Mouse (Mus musculus): ENCODE results near the gene Kcnk16. TPM values are rescaled to one million over a fixed set of nuclear protein-coding genes. Genes with fewer than 3 reads are reported as not detected.
A peak's percentile ranks its signal among the peaks of the same experiment; 100 is the strongest.

Kcnk16 gene
- polyA plus RNA-seq, 1 experiment from 2014 or later = 0.32 TPM

DNA sequence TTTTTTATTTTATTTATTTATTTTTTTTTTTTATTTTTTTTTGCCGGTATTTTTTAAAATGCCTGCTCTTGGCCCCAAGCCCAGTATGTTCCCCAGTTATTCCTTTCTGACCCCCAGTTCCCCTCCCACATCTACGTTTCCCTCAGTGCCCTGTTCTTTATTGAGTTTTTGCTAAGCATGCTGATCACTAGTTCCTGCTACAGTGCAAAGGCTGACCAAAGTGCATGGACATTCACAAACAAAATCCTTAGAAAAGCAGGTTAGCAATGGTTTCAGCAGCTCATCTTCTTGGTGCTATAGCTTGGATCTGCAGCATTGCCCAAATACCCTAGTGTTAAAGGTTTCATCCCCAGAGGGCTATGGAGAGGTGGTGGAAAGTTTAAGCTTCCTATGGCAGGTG, 42.0 kb downstream of the Kcnk16 start:
- Histone ChIP-seq H3K27me3 (replicated peaks; ENCODE audit: low read depth, poor library complexity, severe bottlenecking) (no peaks in the 10 kb centered on the region), H3K4me3 (no peak overlapping the region), H3K9me3 (no peaks in the 10 kb centered on the region), H3K4me1 (peaks cover 30% of the 10 kb centered on the region), H3K36me3 (replicated peaks) (no peaks in the 10 kb centered on the region), H3K27ac (replicated peaks) (no peak overlapping the region)
- 80% methylated on average over 2 of the region's 2 CpGs for WGBS
- DNase-seq (ENCODE audit: low spot score) = no peak

GRCm38 (mm10) chr14:20226488-20226887, 42.5 kb downstream of the Kcnk16 start:
- H3K27me3 ChIP-seq (replicated peaks; ENCODE audit: low read depth, poor library complexity, severe bottlenecking) = no peaks in the 10 kb centered on the region
- H3K4me1 ChIP-seq = peaks cover 30% of the 10 kb centered on the region
- H3K27ac ChIP-seq (replicated peaks) = peak overlapping the region; percentile 70
- H3K9me3 ChIP-seq = no peaks in the 10 kb centered on the region
- no peak for DNase-seq (ENCODE audit: low spot score)
- 55% methylated on average over 7 of the region's 7 CpGs for WGBS
- H3K36me3 ChIP-seq (replicated peaks) = no peaks in the 10 kb centered on the region
- H3K4me3 ChIP-seq = no peak overlapping the region

DNA sequence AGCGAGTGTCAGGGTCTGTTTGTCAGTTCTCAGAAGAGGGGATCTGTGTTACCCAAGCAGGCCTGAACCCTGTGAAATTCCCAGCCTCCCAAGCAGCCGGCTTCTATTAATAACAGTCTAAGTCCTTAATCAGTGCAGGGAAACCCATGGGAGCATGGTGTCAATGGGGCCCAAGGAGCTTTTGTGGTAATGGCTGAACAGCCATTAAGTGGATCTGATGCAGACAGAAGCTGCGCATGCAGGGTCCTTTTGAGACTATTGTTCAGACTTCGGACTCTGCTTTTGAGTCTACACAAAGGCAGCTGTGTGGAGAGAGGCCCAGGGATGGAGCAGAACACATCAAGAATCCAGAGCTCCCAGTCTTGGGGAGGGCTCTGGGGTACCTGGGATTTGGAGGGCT, 43.5 kb downstream of the Kcnk16 start:
- DNase-seq (ENCODE audit: low spot score) = peak; percentile 26
- 45% methylated on average over 4 of the region's 4 CpGs for WGBS
- Histone ChIP-seq H3K4me1 (peaks cover 37% of the 10 kb centered on the region), H3K4me3 (no peak overlapping the region), H3K27ac (replicated peaks) (peak overlapping the region; percentile 31; the same call in 1 of the 2 replicates), H3K9me3 (no peaks in the 10 kb centered on the region), H3K27me3 (replicated peaks; ENCODE audit: low read depth, poor library complexity, severe bottlenecking) (no peaks in the 10 kb centered on the region), H3K36me3 (replicated peaks) (no peaks in the 10 kb centered on the region)

- no peak for DNase-seq (ENCODE audit: low spot score)
- H3K27ac ChIP-seq (replicated peaks) = 0 out of 2 replicates have a peak overlapping the region, but pooled peaks have one; percentile 31
- H3K4me1 ChIP-seq = peaks cover 43% of the 10 kb centered on the region
- WGBS = 76% methylated on average over 10 of the region's 10 CpGs
- H3K36me3 ChIP-seq (replicated peaks) = no peaks in the 10 kb centered on the region
- H3K27me3 ChIP-seq (replicated peaks; ENCODE audit: low read depth, poor library complexity, severe bottlenecking) = no peaks in the 10 kb centered on the region
- H3K9me3 ChIP-seq = no peaks in the 10 kb centered on the region
- no peak overlapping the region for H3K4me3 ChIP-seq
Measured at GRCm38 (mm10) chr14:20224576-20225218, 44.3 kb downstream of the Kcnk16 start.

GRCm38 (mm10) chr14:20224163-20224562, 44.8 kb downstream of the Kcnk16 start:
- DNase-seq (ENCODE audit: low spot score) = no peak
- peaks cover 44% of the 10 kb centered on the region for H3K4me1 ChIP-seq
- H3K9me3 ChIP-seq = no peaks in the 10 kb centered on the region
- no peak overlapping the region for H3K4me3 ChIP-seq
- 86% methylated on average over 4 of the region's 4 CpGs for WGBS
- H3K27ac ChIP-seq (replicated peaks) = no peak overlapping the region
- no peaks in the 10 kb centered on the region for H3K36me3 ChIP-seq (replicated peaks)
- H3K27me3 ChIP-seq (replicated peaks; ENCODE audit: low read depth, poor library complexity, severe bottlenecking) = no peaks in the 10 kb centered on the region

DNA sequence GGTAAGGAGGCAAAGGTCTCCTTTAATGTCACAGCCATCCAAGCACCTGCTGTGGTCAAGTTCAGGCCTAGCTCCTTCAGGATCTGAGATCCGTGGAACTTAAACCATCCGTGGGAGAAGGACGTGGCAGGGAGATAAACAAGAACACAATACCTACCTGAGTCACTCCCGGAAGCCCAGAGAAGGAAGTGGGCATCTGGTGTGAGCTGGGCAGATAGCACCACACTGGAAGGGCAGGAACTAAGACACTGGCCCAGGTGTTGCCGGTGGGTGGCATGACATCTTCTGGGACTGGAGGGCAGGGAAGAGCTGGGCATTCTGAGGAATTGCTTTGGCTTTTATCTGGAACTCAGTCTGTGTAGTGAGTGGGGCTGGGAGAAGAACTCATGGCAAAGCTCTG, 45.7 kb downstream of the Kcnk16 start:
- peaks cover 40% of the 10 kb centered on the region for H3K4me1 ChIP-seq
- H3K27me3 ChIP-seq (replicated peaks; ENCODE audit: low read depth, poor library complexity, severe bottlenecking) = no peaks in the 10 kb centered on the region
- no peaks in the 10 kb centered on the region for H3K36me3 ChIP-seq (replicated peaks)
- WGBS = 91% methylated on average over 5 of the region's 5 CpGs
- no peak overlapping the region for H3K27ac ChIP-seq (replicated peaks)
- no peaks in the 10 kb centered on the region for H3K9me3 ChIP-seq
- H3K4me3 ChIP-seq = no peak overlapping the region
- no peak for DNase-seq (ENCODE audit: low spot score)

GRCm38 (mm10) chr14:20221083-20221482, 47.9 kb downstream of the Kcnk16 start:
- H3K4me3 ChIP-seq = no peak overlapping the region
- H3K36me3 ChIP-seq (replicated peaks) = no peaks in the 10 kb centered on the region
- peak; percentile 25 for DNase-seq (ENCODE audit: low spot score)
- H3K4me1 ChIP-seq = peaks cover 36% of the 10 kb centered on the region
- 28% methylated on average over 7 of the region's 7 CpGs for WGBS
- H3K9me3 ChIP-seq = no peaks in the 10 kb centered on the region
- H3K27me3 ChIP-seq (replicated peaks; ENCODE audit: low read depth, poor library complexity, severe bottlenecking) = no peaks in the 10 kb centered on the region
- peak overlapping the region; percentile 57; the same call in 1 of the 2 replicates for H3K27ac ChIP-seq (replicated peaks)

DNA sequence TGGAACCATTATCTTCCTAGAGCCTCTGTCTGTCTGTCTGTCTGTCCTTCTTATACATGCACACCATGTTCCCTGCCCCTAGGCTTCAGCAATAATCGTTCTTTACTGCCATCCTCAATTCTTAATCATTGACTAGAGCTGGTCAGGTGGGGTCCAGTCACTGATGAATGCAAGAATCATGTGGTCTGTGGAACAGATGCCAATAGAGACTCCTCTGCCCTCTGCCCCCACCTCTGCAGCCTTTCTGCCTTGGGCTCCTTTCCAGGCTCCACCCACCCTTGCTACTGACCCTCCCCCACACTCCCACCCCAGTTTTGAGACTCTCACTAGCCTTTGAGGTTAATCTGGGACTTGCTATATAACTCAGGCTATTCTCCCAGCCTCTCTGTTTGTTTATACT, 49.1 kb downstream of the Kcnk16 start:
- H3K36me3 ChIP-seq (replicated peaks) = no peaks in the 10 kb centered on the region
- H3K27ac ChIP-seq (replicated peaks) = no peak overlapping the region
- H3K4me3 ChIP-seq = no peak overlapping the region
- no peaks in the 10 kb centered on the region for H3K9me3 ChIP-seq
- DNase-seq (ENCODE audit: low spot score) = no peak
- H3K4me1 ChIP-seq = peaks cover 24% of the 10 kb centered on the region
- 77% methylated on average over 1 of the region's 1 CpGs for WGBS
- no peaks in the 10 kb centered on the region for H3K27me3 ChIP-seq (replicated peaks; ENCODE audit: low read depth, poor library complexity, severe bottlenecking)

- no peaks in the 10 kb centered on the region for H3K27me3 ChIP-seq (replicated peaks; ENCODE audit: low read depth, poor library complexity, severe bottlenecking)
- H3K4me1 ChIP-seq = peaks cover 16% of the 10 kb centered on the region
- no peak overlapping the region for H3K27ac ChIP-seq (replicated peaks)
- H3K36me3 ChIP-seq (replicated peaks) = no peaks in the 10 kb centered on the region
- DNase-seq (ENCODE audit: low spot score) = no peak
- 42% methylated on average over 3 of the region's 3 CpGs for WGBS
- H3K9me3 ChIP-seq = no peaks in the 10 kb centered on the region
- H3K4me3 ChIP-seq = no peak overlapping the region
Measured at GRCm38 (mm10) chr14:20217299-20217864, 51.6 kb downstream of the Kcnk16 start.

- no peaks in the 10 kb centered on the region for H3K9me3 ChIP-seq
- no peaks in the 10 kb centered on the region for H3K27me3 ChIP-seq (replicated peaks; ENCODE audit: low read depth, poor library complexity, severe bottlenecking)
- no peaks in the 10 kb centered on the region for H3K36me3 ChIP-seq (replicated peaks)
- DNase-seq (ENCODE audit: low spot score) = no peak
- peaks cover 16% of the 10 kb centered on the region for H3K4me1 ChIP-seq
- WGBS = 83% methylated on average over 7 of the region's 7 CpGs
- no peak overlapping the region for H3K4me3 ChIP-seq
- H3K27ac ChIP-seq (replicated peaks) = no peak overlapping the region
Measured at GRCm38 (mm10) chr14:20216561-20217298, 52.3 kb downstream of the Kcnk16 start.

DNA sequence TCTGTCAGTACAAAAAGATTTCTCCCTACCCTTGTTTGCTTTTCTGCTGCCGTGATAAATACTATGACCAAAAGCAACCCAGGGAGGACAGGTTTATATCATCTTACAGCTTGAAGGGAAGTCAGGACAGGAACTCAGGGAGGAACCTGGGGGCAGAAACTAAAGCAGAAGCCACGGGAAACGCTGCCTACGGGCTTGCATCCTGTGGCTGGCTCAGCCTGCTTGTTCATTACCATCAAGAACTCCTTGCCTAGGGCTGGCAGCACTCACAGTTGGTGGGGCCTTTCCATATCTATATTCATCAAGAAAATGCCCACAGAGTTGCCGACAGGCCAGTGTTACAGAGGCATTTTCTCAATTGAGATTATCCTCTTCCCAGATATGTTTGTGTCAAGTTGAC, 53.2 kb downstream of the Kcnk16 start:
- H3K27ac ChIP-seq (replicated peaks) = no peak overlapping the region
- 59% methylated on average over 5 of the region's 5 CpGs for WGBS
- no peaks in the 10 kb centered on the region for H3K36me3 ChIP-seq (replicated peaks)
- no peak overlapping the region for H3K4me3 ChIP-seq
- peaks cover 12% of the 10 kb centered on the region for H3K4me1 ChIP-seq
- no peaks in the 10 kb centered on the region for H3K27me3 ChIP-seq (replicated peaks; ENCODE audit: low read depth, poor library complexity, severe bottlenecking)
- no peaks in the 10 kb centered on the region for H3K9me3 ChIP-seq
- no peak for DNase-seq (ENCODE audit: low spot score)

DNA sequence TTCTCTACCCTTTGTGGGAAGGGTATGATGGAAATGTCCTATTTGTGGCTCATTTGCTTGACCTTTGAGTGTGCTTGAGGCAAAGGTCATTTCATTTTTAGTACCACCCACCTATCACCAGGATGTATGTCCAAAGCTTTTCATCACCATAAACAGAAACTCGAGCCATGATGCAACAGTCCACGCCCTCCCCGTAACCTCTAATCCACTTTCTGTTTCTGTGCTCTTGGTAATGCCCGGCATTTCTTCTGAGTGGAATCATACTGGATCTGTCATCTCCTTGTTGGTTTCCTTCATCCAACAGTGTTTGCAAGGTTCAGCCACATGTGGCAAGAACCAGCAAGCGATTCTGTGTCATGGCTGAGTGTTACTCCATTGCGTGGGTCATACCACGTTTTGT, 54.9 kb downstream of the Kcnk16 start:
- Histone ChIP-seq H3K27me3 (replicated peaks; ENCODE audit: low read depth, poor library complexity, severe bottlenecking) (no peaks in the 10 kb centered on the region), H3K27ac (replicated peaks) (no peak overlapping the region), H3K4me3 (no peak overlapping the region), H3K4me1 (0 out of 2 replicates have a peak, but pooled peaks cover 3% of the 10 kb centered on the region), H3K9me3 (no peaks in the 10 kb centered on the region), H3K36me3 (replicated peaks) (no peaks in the 10 kb centered on the region)
- DNase-seq (ENCODE audit: low spot score) = no peak
- 88% methylated on average over 7 of the region's 7 CpGs for WGBS
